Mouse (Mus musculus): ENCODE measurements around the gene Twist1. TPM values are rescaled to one million over a fixed set of nuclear protein-coding genes. Genes with fewer than 3 reads are reported as not detected.

Twist1 gene
- 4.4 and 4.7 TPM in 2 replicates for polyA plus RNA-seq (2015; fragmentation: Nextera tagmentation; extraction: Ambion mirVana)

DNA sequence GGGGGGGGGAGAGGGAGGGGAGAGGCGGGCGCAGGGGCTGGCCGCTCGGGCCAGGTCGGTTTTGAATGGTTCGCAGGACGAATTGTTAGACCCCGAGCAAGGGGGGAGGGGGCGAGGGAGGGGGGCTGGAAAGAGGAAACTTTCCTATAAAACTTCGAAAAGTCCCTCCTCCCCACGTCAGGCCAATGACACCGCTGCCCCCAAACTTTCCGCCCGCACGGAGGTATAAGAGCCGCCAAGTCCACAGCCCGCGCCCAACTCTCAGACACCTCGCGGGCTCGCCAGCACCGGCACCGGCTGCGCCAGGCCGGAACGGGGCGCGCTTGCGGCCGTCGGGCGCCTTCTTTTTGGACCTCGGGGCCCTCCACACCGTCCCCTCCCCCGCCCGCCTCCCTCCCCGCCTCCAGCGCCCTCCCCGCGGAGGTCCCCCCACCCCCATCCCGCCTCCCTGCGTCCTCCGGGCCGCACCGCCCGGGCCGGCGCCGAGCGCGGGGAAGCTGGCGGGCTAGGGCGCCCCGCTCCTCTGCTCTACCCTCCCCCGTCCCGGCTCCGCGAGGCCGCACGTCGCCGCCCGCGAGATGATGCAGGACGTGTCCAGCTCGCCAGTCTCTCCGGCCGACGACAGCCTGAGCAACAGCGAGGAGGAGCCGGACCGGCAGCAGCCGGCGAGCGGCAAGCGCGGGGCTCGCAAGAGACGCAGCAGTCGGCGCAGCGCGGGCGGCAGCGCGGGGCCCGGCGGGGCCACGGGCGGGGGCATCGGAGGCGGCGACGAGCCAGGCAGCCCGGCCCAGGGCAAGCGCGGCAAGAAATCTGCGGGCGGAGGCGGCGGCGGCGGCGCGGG, at the start of gene Twist1:
Gene Twist1, plus strand, starts transcription at position 272 of the 841 bp plus-strand sequence.
- under 1% methylated on average over 87 of the region's 105 CpGs for WGBS
- peak within 1 kb of the TSS; percentile 82 for H3K27ac ChIP-seq (replicated peaks)
- H3K4me3 ChIP-seq: peak within 1 kb of the TSS; percentile 78
- no peaks in the 10 kb centered on the region for H3K36me3 ChIP-seq
- peak within 1 kb of the TSS; percentile 77 for H3K4me2 ChIP-seq
- peaks cover 90% of the 10 kb centered on the region for H3K27me3 ChIP-seq (replicated peaks)
- H3K4me1 ChIP-seq: peaks cover 32% of the 10 kb centered on the region
- H3K9ac ChIP-seq: peak within 1 kb of the TSS; percentile 89
- no peaks in the 10 kb centered on the region for H3K9me3 ChIP-seq
- ATAC-seq (ENCODE audit: extremely low read depth, insufficient number of reproducible peaks, low FRiP score, low TSS enrichment): peak; percentile 69; the same call in 1 of the 2 replicates

DNA sequence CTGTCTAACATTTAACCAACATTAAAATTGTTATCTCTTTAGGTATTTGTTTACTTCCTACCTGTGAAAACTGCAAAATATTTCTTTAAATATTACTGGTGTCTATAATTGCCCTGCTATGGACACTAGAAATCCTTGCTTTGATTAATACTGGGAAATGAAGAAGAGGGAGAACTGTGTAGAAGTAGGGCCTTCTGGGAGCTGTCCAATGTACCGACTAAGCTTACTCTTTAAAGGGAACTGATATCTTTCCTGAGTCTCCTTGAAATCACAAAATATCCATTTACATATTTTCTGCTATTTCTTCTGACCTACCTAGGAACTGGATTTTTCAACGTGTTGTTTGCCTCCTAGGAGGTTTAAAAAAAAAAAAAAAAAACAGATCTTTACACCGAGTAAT, 30.7 kb upstream of the Twist1 start:
- ATAC-seq (ENCODE audit: extremely low read depth, insufficient number of reproducible peaks, low FRiP score, low TSS enrichment): no peak
- Histone ChIP-seq H3K9me3 (no peaks in the 10 kb centered on the region), H3K4me1 (peaks cover 10% of the 10 kb centered on the region), H3K27me3 (replicated peaks) (peaks cover 41% of the 10 kb centered on the region), H3K36me3 (no peaks in the 10 kb centered on the region), H3K4me2 (no peak overlapping the region), H3K27ac (replicated peaks) (no peak overlapping the region), H3K4me3 (no peak overlapping the region), H3K9ac (no peak overlapping the region)
- 8% methylated on average over 3 of the region's 3 CpGs for WGBS

DNA sequence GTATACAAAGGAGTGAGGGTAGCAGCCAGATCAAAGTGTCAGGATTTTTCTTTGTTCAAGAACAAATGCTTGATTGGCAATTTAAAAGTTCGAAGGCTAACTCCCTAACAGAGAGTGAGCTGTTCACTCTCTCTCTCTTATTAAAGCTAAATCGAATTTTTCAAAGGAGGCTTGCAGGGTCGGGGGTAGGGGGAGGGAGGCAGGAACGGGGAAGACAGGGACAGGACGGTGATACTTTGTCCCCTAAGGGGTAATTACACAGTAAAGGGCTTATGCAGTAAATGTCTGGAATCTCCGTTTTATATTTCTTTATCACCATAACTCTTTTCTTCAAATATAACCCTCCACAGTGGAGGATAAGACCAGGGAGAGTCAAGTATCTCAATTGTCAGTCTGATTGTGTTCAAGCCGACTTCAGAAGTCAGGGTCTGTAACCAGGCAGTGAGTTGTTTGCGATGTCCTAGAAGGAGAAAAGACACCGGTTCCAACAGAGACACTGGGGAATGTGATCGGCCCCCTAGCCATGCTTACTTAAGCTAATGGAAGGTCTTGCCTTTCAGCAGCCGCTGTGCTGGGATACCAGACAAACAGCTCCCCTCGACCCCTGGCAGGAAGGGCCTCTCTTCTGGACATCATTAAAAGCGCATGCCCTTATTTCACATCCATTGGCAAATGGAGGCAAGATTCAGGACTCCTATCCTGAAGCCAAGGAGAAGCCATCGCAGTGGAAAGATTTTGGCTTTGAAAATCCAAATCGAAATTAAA, 30.0 kb upstream of the Twist1 start:
- no peaks in the 10 kb centered on the region for H3K9me3 ChIP-seq
- H3K27ac ChIP-seq (replicated peaks): no peak overlapping the region
- H3K4me3 ChIP-seq: no peak overlapping the region
- peaks cover 41% of the 10 kb centered on the region for H3K27me3 ChIP-seq (replicated peaks)
- peaks cover 10% of the 10 kb centered on the region for H3K4me1 ChIP-seq
- ATAC-seq (ENCODE audit: extremely low read depth, insufficient number of reproducible peaks, low FRiP score, low TSS enrichment): no peak
- no peak overlapping the region for H3K4me2 ChIP-seq
- no peak overlapping the region for H3K9ac ChIP-seq
- no peaks in the 10 kb centered on the region for H3K36me3 ChIP-seq
- 5% methylated on average over 15 of the region's 15 CpGs for WGBS

- H3K4me1 ChIP-seq: peaks cover 10% of the 10 kb centered on the region
- H3K4me2 ChIP-seq: peak within 1 kb of the TSS; percentile 64
- no peak for ATAC-seq (ENCODE audit: extremely low read depth, insufficient number of reproducible peaks, low FRiP score, low TSS enrichment)
- no peaks in the 10 kb centered on the region for H3K36me3 ChIP-seq
- no peaks in the 10 kb centered on the region for H3K9me3 ChIP-seq
- H3K9ac ChIP-seq: no peak within 1 kb of the TSS
- H3K27me3 ChIP-seq (replicated peaks): peaks cover 41% of the 10 kb centered on the region
- peak within 1 kb of the TSS; percentile 43 for H3K4me3 ChIP-seq
- WGBS: 1% methylated on average over 39 of the region's 39 CpGs
- no peak within 1 kb of the TSS for H3K27ac ChIP-seq (replicated peaks)
Observed at GRCm38 (mm10) chr12:33928331-33929192, 28.9 kb upstream of the Twist1 start, which contains the start of gene Ferd3l. Ferd3l (plus strand) TSS chr12:33928425.

GRCm38 (mm10) chr12:33952843-33953242, 4.6 kb upstream of the Twist1 start:
- Histone ChIP-seq H3K27ac (replicated peaks) (no peak overlapping the region), H3K27me3 (replicated peaks) (peaks cover 53% of the 10 kb centered on the region), H3K4me1 (peaks cover 14% of the 10 kb centered on the region), H3K36me3 (no peaks in the 10 kb centered on the region), H3K4me3 (no peak overlapping the region), H3K4me2 (no peak overlapping the region), H3K9ac (no peak overlapping the region), H3K9me3 (no peaks in the 10 kb centered on the region)
- no peak for ATAC-seq (ENCODE audit: extremely low read depth, insufficient number of reproducible peaks, low FRiP score, low TSS enrichment)
- WGBS: 6% methylated on average over 3 of the region's 3 CpGs

- ATAC-seq (ENCODE audit: extremely low read depth, insufficient number of reproducible peaks, low FRiP score, low TSS enrichment): no peak
- Histone ChIP-seq H3K4me1 (peaks cover 26% of the 10 kb centered on the region), H3K9me3 (no peaks in the 10 kb centered on the region), H3K36me3 (no peaks in the 10 kb centered on the region), H3K4me2 (peak overlapping the region; percentile 77; the same call in 1 of the 2 replicates), H3K4me3 (no peak overlapping the region), H3K27me3 (replicated peaks) (peaks cover 71% of the 10 kb centered on the region), H3K9ac (no peak overlapping the region), H3K27ac (replicated peaks) (no peak overlapping the region)
- 21% methylated on average over 8 of the region's 8 CpGs for WGBS
Observed at GRCm38 (mm10) chr12:33954931-33955565, 2.4 kb upstream of the Twist1 start.

DNA sequence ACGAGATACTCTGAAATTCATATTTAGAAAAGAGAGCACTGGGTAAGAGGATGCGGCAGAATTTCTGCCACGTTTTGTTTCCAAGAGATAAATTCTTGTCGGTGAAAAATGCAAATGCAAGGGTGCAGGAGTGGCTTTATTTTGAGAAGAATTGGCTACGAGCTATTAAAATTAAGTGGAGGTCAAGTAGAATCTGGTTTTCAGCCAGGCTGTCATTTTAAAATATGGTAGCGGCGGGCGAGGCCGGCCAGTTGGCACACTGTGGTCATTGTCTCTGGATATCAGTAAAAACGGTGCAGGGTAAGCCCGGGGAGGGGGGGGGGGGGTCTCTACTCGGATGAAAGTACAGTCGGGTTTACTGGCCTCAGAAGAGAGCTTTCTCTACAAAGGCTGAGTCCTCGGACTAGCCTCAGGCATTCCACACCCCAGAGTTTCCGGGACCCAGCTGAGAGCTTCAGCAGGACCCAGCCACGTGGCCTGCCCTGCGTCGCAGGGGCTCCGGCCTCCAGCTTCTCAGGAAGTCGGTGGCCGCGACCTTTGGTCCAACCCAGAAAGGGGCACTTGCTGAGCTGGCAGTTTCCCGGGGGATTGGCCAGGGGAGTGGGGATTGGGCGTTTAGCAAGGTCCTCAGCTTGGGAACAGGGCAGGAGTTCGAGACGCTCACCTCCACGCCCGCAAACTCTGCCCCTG, 1.7 kb upstream of the Twist1 start:
- H3K36me3 ChIP-seq: no peaks in the 10 kb centered on the region
- H3K4me3 ChIP-seq: peak overlapping the region; percentile 78
- WGBS: 4% methylated on average over 28 of the region's 28 CpGs
- H3K4me1 ChIP-seq: peaks cover 26% of the 10 kb centered on the region
- no peak for ATAC-seq (ENCODE audit: extremely low read depth, insufficient number of reproducible peaks, low FRiP score, low TSS enrichment)
- peaks cover 71% of the 10 kb centered on the region for H3K27me3 ChIP-seq (replicated peaks)
- peak overlapping the region; percentile 56 for H3K9ac ChIP-seq
- H3K27ac ChIP-seq (replicated peaks): peak overlapping the region; percentile 78; the same call in 1 of the 2 replicates
- H3K9me3 ChIP-seq: no peaks in the 10 kb centered on the region
- peak overlapping the region; percentile 77 for H3K4me2 ChIP-seq

- Histone ChIP-seq H3K36me3 (no peaks in the 10 kb centered on the region), H3K27ac (replicated peaks) (peak overlapping the region; percentile 78), H3K9me3 (no peaks in the 10 kb centered on the region), H3K9ac (peak overlapping the region; percentile 89), H3K4me1 (peaks cover 26% of the 10 kb centered on the region), H3K27me3 (replicated peaks) (peaks cover 81% of the 10 kb centered on the region), H3K4me2 (peak overlapping the region; percentile 77), H3K4me3 (peak overlapping the region; percentile 78)
- ATAC-seq (ENCODE audit: extremely low read depth, insufficient number of reproducible peaks, low FRiP score, low TSS enrichment): peak; percentile 49; the same call in 1 of the 2 replicates
- WGBS: 2% methylated on average over 38 of the region's 43 CpGs
Observed at GRCm38 (mm10) chr12:33956576-33957399, 683 bp upstream of the Twist1 start.

- Histone ChIP-seq H3K27me3 (replicated peaks) (peaks cover 93% of the 10 kb centered on the region), H3K27ac (replicated peaks) (peak overlapping the region; percentile 82), H3K36me3 (no peaks in the 10 kb centered on the region), H3K4me2 (peak overlapping the region; percentile 77), H3K9ac (peak overlapping the region; percentile 89), H3K4me1 (peaks cover 32% of the 10 kb centered on the region), H3K4me3 (peak overlapping the region; percentile 78), H3K9me3 (no peaks in the 10 kb centered on the region)
- WGBS: under 1% methylated on average over 56 of the region's 56 CpGs
- ATAC-seq (ENCODE audit: extremely low read depth, insufficient number of reproducible peaks, low FRiP score, low TSS enrichment): no peak
Observed at GRCm38 (mm10) chr12:33958241-33959194, 1.0 kb downstream of the Twist1 start.
